Mouse (Mus musculus) forebrain, embryonic 13.5 days (tissue): ENCODE measurements around the gene Isy1. TPM values are rescaled to one million over a fixed set of nuclear protein-coding genes. Genes with fewer than 3 reads are reported as not detected.

Experiments used
- ATAC-seq: fragments of 200-750 bp; cut with Nextera tagmentation; 2 replicates; pipeline ENCODE4 v1.8.0; 2017
- H3K27ac ChIP-seq: fragments of 300-500 bp; sonication (generic); 2 replicates; pipeline ENCODE4 v1.5.1; 2015; ENCODE audit warnings: inconsistent platforms, mild to moderate bottlenecking, moderate library complexity
- H3K27me3 ChIP-seq: fragments of 300-500 bp; sonication (generic); 2 replicates; pipeline ENCODE4 v1.6.1; 2015; ENCODE audit warnings: mild to moderate bottlenecking, inconsistent platforms
- H3K36me3 ChIP-seq: fragments of 300-500 bp; sonication (generic); 2 replicates; pipeline ENCODE4 v1.6.1; 2015; ENCODE audit warnings: mild to moderate bottlenecking, inconsistent platforms; ENCODE audit not compliant: poor library complexity, severe bottlenecking
- H3K4me1 ChIP-seq: fragments of 300-500 bp; sonication (generic); 2 replicates; pipeline ENCODE4 v1.6.1; 2015; ENCODE audit warnings: inconsistent platforms
- H3K4me2 ChIP-seq: fragments of 300-500 bp; sonication (generic); 2 replicates; pipeline ENCODE4 v1.6.1; 2015; ENCODE audit warnings: inconsistent platforms, mild to moderate bottlenecking, moderate library complexity
- H3K4me3 ChIP-seq: fragments of 300-500 bp; sonication (generic); 2 replicates; pipeline ENCODE4 v1.5.1; 2015; ENCODE audit warnings: mild to moderate bottlenecking, inconsistent platforms
- H3K9ac ChIP-seq: fragments of 300-500 bp; sonication (generic); 2 replicates; pipeline ENCODE4 v1.6.1; 2015; ENCODE audit warnings: mild to moderate bottlenecking, inconsistent platforms
- H3K9me3 ChIP-seq: fragments of 300-500 bp; sonication (generic); replicated peaks from 2 replicates; pipeline ENCODE4 v1.6.1; 2016; ENCODE audit warnings: inconsistent platforms
- WGBS: fragments of 180-500 bp; shearing (Covaris S2); methylation state at CpG from one replicate; pipeline ENCODE4 v1.1.7; 2015; 5-methylcytosine and 5-hydroxymethylcytosine counted together
- polyA plus RNA-seq: library from polyadenylated mRNA; unstranded; fragments of >200 nt; fragmentation: Nextera tagmentation; extraction: Ambion mirVana; gene quantifications from 2 replicates; pipeline ENCODE4 v1.2.1, GENCODE M21; 2015

Isy1 gene
- polyA plus RNA-seq, 1 experiment from 2014 or later = 49.8 TPM

DNA sequence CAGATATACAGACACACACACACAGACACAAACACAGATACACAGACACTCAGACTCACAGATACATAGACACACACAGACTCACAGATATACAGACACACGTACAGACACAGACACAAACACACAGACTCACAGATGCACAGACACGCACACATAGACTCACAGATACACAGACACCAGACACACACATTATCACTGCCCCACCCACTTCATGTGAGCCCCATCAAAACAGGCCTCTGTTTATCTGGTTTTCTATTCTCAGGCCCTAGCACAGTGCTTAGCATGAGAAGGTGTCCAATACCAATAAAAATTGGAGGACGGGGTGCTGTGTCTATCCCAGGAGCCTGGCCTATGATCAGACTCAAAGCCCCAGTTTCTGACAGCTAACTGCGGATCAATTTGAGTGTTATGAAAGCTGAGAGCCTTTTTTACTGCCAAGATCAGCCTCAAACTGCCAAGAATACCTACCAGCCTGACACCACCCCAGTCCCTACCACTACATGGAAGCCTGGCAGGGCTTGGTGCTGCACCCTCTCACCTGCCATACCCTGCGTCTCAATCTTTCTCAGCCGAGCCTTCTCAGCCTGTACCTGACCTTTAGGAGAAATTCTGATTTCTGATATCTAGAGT lies 42.2 kb downstream of the Isy1 start:
- Histone ChIP-seq H3K9me3 (no peaks in the 10 kb centered on the region), H3K36me3 (peaks cover 12% of the 10 kb centered on the region), H3K27me3 (no peaks in the 10 kb centered on the region), H3K4me3 (no peak overlapping the region), H3K27ac (no peak overlapping the region), H3K4me2 (no peak overlapping the region), H3K9ac (no peak overlapping the region), H3K4me1 (no peaks in the 10 kb centered on the region)
- WGBS = 85% methylated on average over 6 of the region's 6 CpGs
- no peak for ATAC-seq

GRCm38 (mm10) chr6:87795385-87796150 lies 43.0 kb downstream of the Isy1 start:
- H3K4me1 ChIP-seq = no peaks in the 10 kb centered on the region
- H3K27ac ChIP-seq = no peak overlapping the region
- peaks cover 18% of the 10 kb centered on the region for H3K36me3 ChIP-seq
- no peaks in the 10 kb centered on the region for H3K9me3 ChIP-seq
- ATAC-seq = no peak
- no peak overlapping the region for H3K4me3 ChIP-seq
- no peak overlapping the region for H3K9ac ChIP-seq
- H3K27me3 ChIP-seq = no peaks in the 10 kb centered on the region
- no peak overlapping the region for H3K4me2 ChIP-seq
- WGBS = 65% methylated on average over 6 of the region's 6 CpGs

DNA sequence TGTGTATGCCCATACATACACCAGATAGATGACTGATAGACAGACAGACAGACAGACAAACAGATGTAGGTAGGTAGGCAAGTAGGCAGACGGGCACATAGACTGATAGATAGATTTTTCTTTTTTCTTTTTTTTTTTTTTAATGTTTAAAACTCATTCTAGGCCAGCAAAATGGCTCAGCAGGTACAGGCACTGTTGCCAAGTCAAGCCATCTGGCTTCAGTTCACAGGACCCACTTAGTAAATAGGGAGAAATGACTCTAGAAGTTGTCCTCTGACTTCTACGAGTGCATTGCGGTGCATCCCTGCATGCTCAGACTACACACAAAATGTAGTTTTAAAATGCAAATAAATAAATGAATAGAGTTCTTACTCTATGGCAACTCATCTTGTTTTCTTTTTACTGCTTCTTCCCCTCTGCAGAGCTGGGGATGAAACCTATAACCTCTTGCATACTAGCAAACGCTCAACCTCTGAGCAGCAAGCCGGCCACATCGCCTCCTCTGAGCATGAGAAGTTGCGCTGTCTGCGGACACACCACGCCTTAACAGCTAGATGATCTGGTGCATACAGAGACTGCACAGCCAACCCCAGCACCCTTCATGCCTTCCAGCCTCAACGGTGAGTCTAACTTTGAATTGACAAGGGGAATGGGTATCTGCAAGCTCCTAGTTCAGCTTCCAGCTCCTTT lies 44.6 kb downstream of the Isy1 start:
- Histone ChIP-seq H3K4me1 (peaks cover 10% of the 10 kb centered on the region), H3K9ac (no peak overlapping the region), H3K27ac (no peak overlapping the region), H3K9me3 (no peaks in the 10 kb centered on the region), H3K4me2 (no peak overlapping the region), H3K4me3 (no peak overlapping the region), H3K27me3 (no peaks in the 10 kb centered on the region), H3K36me3 (peaks cover 18% of the 10 kb centered on the region)
- WGBS = 94% methylated on average over 10 of the region's 10 CpGs
- ATAC-seq = no peak

DNA sequence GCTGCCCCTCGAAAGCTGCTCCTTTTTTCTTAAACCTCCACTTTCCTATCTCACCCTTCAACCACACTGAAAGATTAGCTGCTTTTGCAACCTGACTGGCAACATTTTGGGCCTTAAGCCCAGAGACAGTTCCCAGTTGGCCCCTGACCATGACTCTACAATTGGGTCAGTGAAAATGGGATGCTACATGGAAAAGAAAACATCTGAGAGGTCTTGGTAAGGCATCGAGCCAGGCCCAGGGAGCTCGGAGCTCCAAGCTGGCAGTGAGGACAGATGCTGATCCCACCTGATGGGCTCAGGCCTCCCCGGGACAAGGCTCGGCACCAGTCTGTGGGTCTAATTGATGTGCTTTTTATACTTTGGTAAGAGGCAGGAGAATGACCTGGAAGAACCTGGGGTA lies 46.8 kb downstream of the Isy1 start:
- WGBS = 92% methylated on average over 5 of the region's 5 CpGs
- no peak overlapping the region for H3K4me3 ChIP-seq
- H3K9me3 ChIP-seq = no peaks in the 10 kb centered on the region
- no peak for ATAC-seq
- H3K36me3 ChIP-seq = peaks cover 18% of the 10 kb centered on the region
- no peak overlapping the region for H3K4me2 ChIP-seq
- no peaks in the 10 kb centered on the region for H3K27me3 ChIP-seq
- no peak overlapping the region for H3K9ac ChIP-seq
- peaks cover 12% of the 10 kb centered on the region for H3K4me1 ChIP-seq
- H3K27ac ChIP-seq = no peak overlapping the region

GRCm38 (mm10) chr6:87790779-87791480 lies 47.7 kb downstream of the Isy1 start:
- Histone ChIP-seq H3K27ac (no peak overlapping the region), H3K9me3 (no peaks in the 10 kb centered on the region), H3K4me2 (no peak overlapping the region), H3K36me3 (peaks cover 18% of the 10 kb centered on the region), H3K9ac (no peak overlapping the region), H3K4me1 (peaks cover 12% of the 10 kb centered on the region), H3K27me3 (no peaks in the 10 kb centered on the region), H3K4me3 (no peak overlapping the region)
- 77% methylated on average over 7 of the region's 7 CpGs for WGBS
- no peak for ATAC-seq

GRCm38 (mm10) chr6:87789791-87790190 lies 48.8 kb downstream of the Isy1 start:
- Histone ChIP-seq H3K36me3 (peaks cover 18% of the 10 kb centered on the region), H3K9ac (peak overlapping the region; percentile 8; the same call in 1 of the 2 replicates), H3K27me3 (no peaks in the 10 kb centered on the region), H3K27ac (peak overlapping the region; percentile 63; the same call in 1 of the 2 replicates), H3K9me3 (no peaks in the 10 kb centered on the region), H3K4me1 (peaks cover 12% of the 10 kb centered on the region), H3K4me2 (no peak overlapping the region), H3K4me3 (no peak overlapping the region)
- WGBS = 95% methylated on average over 6 of the region's 6 CpGs
- ATAC-seq = no peak

DNA sequence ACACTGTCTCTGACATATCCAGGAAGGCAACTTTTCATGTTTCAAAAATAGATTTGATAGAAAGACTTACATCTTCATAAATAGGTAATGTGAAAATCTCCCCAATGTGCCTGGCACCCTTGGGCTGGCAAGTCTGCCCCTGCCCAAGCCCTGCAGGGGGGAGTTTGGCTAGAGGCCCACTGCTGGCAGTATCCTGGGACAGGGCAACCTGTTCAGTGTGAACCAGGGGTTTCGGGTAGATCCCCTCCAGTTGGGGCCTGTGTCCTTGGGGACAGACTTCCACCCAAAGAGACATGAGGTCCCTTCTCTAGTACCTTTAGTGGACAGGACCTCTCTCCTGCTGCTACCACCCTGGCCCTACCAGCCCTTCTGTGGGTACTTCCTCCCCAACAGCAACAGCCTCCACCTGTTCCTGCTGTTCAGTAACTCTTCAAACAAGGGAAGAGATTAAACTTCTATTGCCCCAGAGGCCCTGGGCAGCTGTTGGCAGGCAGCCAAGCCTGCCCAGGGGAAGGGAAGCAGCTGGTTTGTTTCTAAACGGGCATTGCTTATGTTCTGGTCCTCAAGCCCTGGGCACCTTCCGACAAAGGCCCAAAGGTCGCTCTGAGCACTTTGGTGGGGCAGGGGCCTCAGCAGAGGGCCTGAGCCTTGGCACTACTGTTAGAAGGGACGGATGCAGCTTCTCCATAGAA lies 49.6 kb downstream of the Isy1 start:
- peaks cover 18% of the 10 kb centered on the region for H3K36me3 ChIP-seq
- H3K4me3 ChIP-seq = no peak overlapping the region
- H3K9me3 ChIP-seq = no peaks in the 10 kb centered on the region
- peak overlapping the region; percentile 63 for H3K27ac ChIP-seq
- H3K4me2 ChIP-seq = no peak overlapping the region
- H3K9ac ChIP-seq = 0 out of 2 replicates have a peak overlapping the region, but pooled peaks have one; percentile 8
- H3K4me1 ChIP-seq = peaks cover 12% of the 10 kb centered on the region
- no peaks in the 10 kb centered on the region for H3K27me3 ChIP-seq
- WGBS = 31% methylated on average over 5 of the region's 5 CpGs
- peak; percentile 24; the same call in 1 of the 2 replicates for ATAC-seq

GRCm38 (mm10) chr6:87788266-87788895 lies 50.2 kb downstream of the Isy1 start:
- Histone ChIP-seq H3K4me3 (no peak overlapping the region), H3K9ac (no peak overlapping the region), H3K27me3 (no peaks in the 10 kb centered on the region), H3K4me1 (peaks cover 12% of the 10 kb centered on the region), H3K4me2 (no peak overlapping the region), H3K9me3 (no peaks in the 10 kb centered on the region), H3K27ac (no peak overlapping the region), H3K36me3 (peaks cover 18% of the 10 kb centered on the region)
- WGBS = 93% methylated on average over 9 of the region's 9 CpGs
- ATAC-seq = no peak

GRCm38 (mm10) chr6:87787108-87787890 lies 51.3 kb downstream of the Isy1 start:
- no peak for ATAC-seq
- Histone ChIP-seq H3K9me3 (no peaks in the 10 kb centered on the region), H3K27me3 (no peaks in the 10 kb centered on the region), H3K4me3 (no peak overlapping the region), H3K4me1 (peaks cover 12% of the 10 kb centered on the region), H3K36me3 (peaks cover 13% of the 10 kb centered on the region), H3K27ac (no peak overlapping the region), H3K4me2 (no peak overlapping the region), H3K9ac (no peak overlapping the region)
- 93% methylated on average over 6 of the region's 6 CpGs for WGBS

- Histone ChIP-seq H3K9me3 (no peaks in the 10 kb centered on the region), H3K9ac (no peak overlapping the region), H3K36me3 (peaks cover 7% of the 10 kb centered on the region; the same call in 1 of the 2 replicates), H3K27me3 (no peaks in the 10 kb centered on the region), H3K4me2 (no peak overlapping the region), H3K4me3 (no peak overlapping the region), H3K27ac (no peak overlapping the region), H3K4me1 (peaks cover 12% of the 10 kb centered on the region)
- WGBS = 87% methylated on average over 5 of the region's 5 CpGs
- ATAC-seq = no peak
Observed at GRCm38 (mm10) chr6:87786621-87787020, 52.0 kb downstream of the Isy1 start.
